Mouse (Mus musculus) left cerebral cortex, adult 11 months (tissue): ENCODE measurements around the gene Fgfr2.
A peak's percentile ranks its signal among the peaks of the same experiment; 100 is the strongest.

Source experiments
- DNase-seq: peaks from one replicate; pipeline ENCODE4 v3.0.0; 2022; ENCODE audit warnings: low spot score

Fgfr2 gene

GRCm38 (mm10) chr7:132715259-132715658, 407.9 kb downstream of the Fgfr2 start:
- DNase-seq = no peak

GRCm38 (mm10) chr7:132714236-132714923, 408.8 kb downstream of the Fgfr2 start:
- peak; percentile 76 for DNase-seq

- no peak for DNase-seq
These were observed 409.5 kb downstream of the Fgfr2 start for GRCm38 (mm10) chr7:132713483-132714126.

GRCm38 (mm10) chr7:132712956-132713355, 410.2 kb downstream of the Fgfr2 start:
- DNase-seq = no peak

GRCm38 (mm10) chr7:132712044-132712708, 411.0 kb downstream of the Fgfr2 start:
- no peak for DNase-seq

DNA sequence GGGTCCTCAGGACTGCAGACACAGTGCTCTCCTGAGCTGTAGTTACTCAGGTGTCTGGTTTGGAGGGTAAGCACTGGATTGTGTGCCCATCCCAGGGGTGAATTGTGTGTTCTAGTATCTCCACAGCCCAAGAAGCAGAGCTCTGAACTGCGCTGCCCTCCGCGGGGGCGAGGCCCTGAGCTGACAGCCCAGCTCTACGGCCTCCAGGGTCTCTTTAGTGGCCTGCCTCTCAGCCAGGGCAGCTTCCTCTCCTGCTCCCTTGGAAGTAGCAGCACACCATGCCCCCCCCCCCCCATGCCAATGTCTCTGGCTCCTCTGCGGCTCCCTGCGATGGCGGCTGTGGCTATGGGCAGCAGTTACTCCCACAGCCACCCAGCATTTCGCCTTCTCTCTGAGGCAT, 411.6 kb downstream of the Fgfr2 start:
- DNase-seq = no peak

- no peak for DNase-seq
These were observed 418.0 kb downstream of the Fgfr2 start for GRCm38 (mm10) chr7:132705130-132705529.

DNA sequence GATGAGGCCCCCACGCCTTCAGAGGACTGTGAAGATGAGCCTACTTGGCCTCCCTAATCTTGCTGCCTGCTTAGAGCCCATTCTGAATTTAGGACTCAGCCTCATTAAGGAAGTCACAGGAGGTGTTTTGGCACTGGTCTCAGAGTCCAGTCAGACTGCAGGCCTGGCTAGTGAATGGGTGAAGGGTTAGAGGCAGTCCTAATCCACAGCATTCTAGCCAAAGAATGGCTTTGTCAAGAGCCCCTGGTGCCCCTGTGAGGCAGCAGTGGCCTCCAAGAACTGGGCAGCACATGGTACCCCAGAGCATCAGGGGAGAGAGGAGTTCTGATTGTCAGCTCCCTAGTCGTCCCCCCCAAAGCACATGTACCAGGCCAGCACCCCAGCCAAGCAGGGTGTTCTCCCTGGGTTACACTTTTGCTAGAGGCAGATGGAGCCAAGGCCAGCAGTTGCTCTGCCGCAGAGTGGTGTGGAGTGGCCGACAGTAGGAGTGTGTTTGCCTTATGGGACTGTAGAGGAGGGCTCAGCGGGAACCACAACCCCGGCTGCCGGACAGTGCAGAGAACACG, 418.8 kb downstream of the Fgfr2 start:
- no peak for DNase-seq

GRCm38 (mm10) chr7:132703515-132704309, 419.4 kb downstream of the Fgfr2 start:
- no peak for DNase-seq

DNA sequence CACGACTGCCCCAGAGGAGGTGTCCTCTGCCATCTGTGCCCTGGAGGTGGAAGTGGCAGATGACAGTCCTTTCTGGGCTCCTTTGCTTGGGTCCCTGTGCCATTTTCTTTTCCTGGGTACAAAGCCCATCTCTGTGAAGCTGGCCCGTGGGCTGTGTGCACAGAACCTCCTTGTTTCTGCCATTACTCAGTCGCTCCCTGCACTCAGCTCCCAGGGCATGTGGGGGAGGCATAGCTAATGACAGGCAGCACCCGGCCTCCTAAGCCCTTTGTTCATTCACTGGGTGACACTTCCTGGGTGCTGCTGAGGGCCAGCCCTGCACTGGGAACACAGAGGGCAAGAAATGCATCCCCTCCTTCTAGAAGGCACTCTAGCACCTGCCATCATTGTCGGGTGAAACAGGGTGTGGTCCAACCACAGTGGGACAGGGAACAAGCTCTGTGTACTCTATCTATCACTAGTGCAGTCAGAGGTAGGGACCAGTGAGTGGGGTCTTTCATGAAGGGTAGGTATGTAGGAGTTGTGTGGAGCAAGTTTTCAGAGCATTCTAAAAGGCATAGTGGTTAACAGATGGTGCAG, 420.6 kb downstream of the Fgfr2 start:
- DNase-seq = peak; percentile 59

DNA sequence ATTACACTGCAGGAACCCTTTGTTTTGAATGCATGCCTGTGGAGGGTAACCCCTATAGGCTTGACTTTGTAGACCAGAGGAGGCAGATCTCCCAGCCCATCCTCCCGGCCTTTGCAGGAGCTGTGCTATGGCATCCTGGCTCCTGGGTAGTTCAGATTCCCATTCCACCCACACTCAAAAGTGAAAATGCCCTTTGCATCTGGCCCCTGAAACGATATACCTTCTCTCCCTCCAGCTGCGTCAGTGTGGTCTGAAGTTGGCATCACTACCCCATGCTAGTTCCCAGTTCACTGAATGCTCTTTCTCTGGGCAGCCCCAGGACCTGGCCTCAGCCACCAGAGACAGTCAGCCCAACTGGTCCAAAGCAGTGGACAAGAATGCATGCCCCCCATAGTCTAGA, 421.1 kb downstream of the Fgfr2 start:
- no peak for DNase-seq

DNA sequence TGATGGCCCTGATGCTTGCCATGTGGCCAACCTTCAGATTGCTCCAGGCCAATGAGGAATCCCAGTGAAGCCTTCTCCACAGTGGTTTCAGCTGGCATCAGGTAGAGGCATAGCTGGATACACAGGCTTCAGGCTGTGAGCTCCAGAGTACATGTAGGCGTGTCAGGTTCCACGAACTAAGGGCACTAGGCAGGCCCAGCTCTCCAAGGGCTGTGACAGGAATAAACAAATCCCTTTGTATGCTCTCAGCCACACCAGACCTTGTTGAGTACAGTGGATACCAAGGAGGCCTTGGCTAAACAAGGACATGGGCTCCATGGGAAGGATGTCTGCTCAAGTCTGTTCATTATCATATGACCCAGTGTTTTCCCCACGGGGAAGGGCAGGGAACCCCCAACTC, 421.7 kb downstream of the Fgfr2 start:
- DNase-seq = no peak

- no peak for DNase-seq
These were observed 423.0 kb downstream of the Fgfr2 start for GRCm38 (mm10) chr7:132700107-132700506.

DNA sequence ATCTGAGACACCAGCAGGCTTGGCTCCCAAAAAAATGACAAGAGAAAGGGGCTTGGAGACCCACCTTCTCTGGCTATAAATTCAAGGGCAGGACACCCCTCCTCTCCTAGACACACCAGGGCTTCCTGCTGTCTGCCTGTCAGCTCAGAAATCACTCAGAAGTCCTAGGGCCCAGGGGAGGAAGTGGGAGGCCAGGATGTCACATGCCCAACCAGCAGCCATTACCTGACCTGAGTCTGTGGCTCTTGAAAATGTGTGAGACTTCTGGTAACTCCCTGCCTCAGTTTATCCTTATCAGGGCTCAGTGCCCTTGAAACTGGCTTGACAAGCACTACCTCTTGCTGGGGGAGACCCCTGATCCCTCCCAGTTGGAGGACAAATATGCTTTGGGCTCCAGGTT, 423.5 kb downstream of the Fgfr2 start:
- no peak for DNase-seq

DNA sequence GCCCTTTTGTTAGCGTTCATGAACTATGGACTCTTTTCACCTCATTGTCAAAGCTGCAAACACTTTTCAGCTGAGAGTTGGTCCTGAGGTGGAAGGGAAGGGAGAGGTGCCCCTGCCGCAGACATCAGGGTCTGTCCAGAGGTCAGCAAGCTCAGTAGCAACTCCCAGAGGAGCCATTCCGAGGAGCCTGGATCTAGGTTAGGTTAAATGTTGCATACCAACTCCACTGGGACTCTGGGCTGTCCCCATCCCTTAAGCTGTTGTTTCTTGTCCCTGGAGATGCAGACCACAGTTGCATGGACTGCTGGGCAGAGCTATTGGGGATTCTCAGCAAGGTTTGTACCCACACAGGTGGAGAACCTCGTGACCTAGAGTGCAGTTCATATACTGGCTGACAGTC, 424.0 kb downstream of the Fgfr2 start:
- no peak for DNase-seq

DNA sequence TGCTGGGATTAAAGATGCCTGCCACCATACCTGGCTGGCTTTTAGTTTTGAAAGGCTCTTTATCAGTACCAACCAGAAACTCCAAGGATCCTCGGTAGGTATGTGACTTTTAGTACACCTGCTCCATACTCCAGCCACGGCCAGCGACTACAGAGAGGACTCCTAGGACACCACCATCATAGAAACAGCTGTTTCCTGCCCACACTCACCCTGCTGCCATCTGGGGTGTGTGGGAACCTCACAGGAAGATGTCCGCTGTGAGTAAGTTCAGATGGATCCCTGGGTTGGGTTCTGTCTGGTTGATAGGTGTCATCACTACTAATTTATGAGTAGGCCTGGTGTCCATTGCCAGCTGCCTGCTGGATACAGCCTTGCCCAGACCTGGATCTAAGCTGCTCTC, 424.4 kb downstream of the Fgfr2 start:
- DNase-seq = no peak

DNA sequence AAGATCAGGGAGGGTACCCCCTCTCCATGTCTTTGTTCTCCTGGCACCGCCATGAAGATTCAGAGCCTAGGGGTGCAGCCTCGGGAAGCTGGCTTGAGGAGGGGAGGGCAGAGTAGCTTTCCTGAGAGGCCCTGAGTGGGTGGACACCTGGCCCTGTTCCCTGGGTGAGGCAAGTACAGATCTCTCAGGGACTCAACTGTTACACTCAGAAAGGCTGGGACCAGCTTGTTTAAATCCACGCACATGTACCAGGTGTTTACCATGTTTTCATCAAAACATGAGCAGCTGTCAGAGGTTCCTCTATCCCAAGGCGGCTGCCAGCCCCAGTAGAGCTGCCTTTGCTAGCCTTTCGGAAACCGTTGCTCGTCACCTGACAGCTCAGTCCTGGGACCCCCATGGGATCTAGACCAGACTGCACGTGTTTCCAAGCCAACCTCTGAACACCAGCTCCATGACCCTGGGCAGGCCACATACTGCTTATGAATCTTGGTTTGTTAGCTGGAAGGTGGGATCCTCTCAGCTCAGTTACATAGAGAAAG, 425.8 kb downstream of the Fgfr2 start:
- no peak for DNase-seq

DNA sequence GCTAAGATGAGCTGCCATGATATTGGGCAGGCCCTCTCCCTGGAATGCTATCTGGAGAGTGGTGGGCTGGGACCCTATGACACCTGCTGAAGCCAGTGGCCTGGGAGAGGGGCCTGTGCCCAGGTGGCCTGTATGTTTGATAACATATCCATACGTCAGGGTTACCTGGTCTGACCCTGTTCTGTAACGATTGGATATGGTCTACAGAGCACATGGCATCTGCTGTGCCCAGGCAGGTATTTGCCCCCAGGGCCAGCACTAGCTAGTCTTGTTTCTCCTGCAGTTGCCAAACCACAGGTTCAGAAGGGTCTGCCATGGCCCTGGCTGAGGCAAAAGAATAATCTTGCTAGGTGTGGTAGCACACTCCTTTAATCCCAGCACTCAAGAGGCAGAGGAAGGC, 429.6 kb downstream of the Fgfr2 start:
- no peak for DNase-seq

DNA sequence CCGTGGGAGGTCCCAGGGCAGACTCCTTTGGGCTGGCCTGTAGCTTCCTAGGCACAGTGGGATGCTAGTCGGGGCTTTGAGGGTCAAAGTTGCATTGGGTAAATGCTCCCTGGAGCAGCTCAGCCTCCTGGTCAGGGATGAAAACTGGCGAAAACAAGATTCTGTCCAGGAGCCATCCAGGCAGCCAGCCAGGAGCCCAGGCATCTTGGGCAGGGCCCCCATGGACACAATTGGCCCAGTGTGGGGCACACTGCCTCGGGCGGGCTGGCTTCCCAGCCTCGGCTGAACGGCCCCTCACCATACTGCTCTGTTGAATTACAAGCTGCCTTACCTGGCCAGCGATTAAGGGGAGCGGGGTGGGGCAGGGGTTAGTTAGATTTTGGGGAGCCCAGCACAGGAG, 430.4 kb downstream of the Fgfr2 start:
- no peak for DNase-seq

- no peak for DNase-seq
These were observed 432.3 kb downstream of the Fgfr2 start for GRCm38 (mm10) chr7:132690716-132691472.

- no peak for DNase-seq
These were observed 433.4 kb downstream of the Fgfr2 start for GRCm38 (mm10) chr7:132689722-132690121.
